Mouse (Mus musculus) brain, embryonic 14.5 days (tissue): Measurements from ENCODE around the gene Pappa2.

ENCODE experiments used
- CTCF ChIP-seq: fragments of 200-500 bp; IDR thresholded peaks from 2 replicates; pipeline ENCODE4 v1.5.1; 2012; ENCODE audit warnings: inconsistent platforms, mild to moderate bottlenecking, moderate library complexity, borderline replicate concordance; ENCODE audit not compliant: insufficient read depth, insufficient read length; ENCODE audit errors: extremely low read depth
- POLR2A ChIP-seq: fragments of 200-500 bp; IDR thresholded peaks from 2 replicates; pipeline ENCODE4 v1.6.1; 2012; ENCODE audit warnings: mild to moderate bottlenecking, inconsistent platforms, borderline replicate concordance; ENCODE audit not compliant: poor library complexity, insufficient read depth, insufficient read length, severe bottlenecking; ENCODE audit errors: extremely low read depth

DNA sequence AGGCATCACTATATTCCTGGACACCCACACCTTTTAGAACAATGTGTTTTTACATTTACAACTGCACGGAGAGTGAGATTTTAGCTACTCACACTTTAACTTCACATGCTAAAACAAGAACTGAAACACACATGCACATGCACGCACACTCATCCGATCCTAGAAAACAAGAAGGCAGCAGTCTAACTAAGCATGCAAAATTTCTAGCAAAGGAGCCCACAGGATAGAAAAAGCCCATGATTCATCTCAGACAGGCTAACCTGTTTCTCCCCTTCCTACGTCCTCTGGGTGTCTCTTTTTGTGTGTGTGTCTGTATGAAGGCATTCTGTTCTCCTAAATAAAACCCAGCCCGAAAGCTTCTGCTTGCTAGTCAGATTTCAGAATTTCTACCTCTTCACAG lies 239.3 kb downstream of the Pappa2 start:
- TF ChIP-seq CTCF = no peak
- no peak for TF ChIP-seq POLR2A
